Mouse (Mus musculus): ENCODE measurements around the gene Mrpl28.
"Not testable (repeated sequence)": the region's sequence is repeated elsewhere in the genome, so short reads cannot be mapped to it uniquely, and the experiment has no call there.

The Mrpl28 gene

DNA sequence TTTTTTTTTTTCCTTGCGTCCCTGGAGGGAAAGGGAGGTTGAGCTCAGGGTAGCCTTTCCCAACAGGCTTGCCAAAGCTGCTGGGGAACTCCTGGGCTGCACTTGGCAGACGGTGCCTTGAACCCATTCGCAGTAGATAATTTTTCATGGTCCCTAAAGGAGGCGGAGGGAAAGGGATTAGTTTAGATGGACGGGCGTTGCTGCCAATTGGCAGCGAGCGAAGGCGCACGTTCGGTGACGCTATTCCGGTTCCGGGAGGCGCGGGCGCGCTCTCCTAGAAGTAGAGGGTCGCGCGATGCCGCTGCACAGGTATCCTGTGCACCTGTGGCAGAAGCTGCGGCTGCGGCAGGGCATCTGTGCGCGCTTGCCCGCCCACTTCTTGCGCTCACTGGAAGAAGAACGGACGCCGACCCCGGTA is at the start of gene Mrpl28:
TSS of gene Mrpl28 (plus strand) at position 234 of the 418 bp plus-strand sequence.
- peak; percentile 98 for DNase-seq (ENCODE audit: low read depth, low spot score)

DNA sequence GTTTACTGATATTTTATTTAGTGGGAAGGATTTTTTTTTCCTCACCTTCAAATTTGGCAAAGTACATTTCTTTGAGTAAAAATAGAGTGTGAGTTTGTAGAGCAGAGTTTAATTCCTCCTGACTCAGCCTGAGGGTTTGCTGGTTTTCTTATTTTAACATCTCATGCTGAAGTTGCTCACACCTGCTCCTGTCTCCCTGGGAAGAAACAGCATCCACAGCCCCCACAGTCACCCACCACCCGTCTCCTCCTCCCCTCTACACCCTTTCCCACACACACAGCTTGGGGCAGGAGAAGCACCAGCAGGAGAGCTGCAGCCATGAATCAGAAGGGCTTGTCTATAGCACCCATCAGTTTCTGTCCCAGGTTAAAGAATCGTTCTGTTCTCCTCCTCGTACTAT is 48.1 kb upstream of the Mrpl28 start:
- no peak for DNase-seq (ENCODE audit: low read depth, low spot score)

DNA sequence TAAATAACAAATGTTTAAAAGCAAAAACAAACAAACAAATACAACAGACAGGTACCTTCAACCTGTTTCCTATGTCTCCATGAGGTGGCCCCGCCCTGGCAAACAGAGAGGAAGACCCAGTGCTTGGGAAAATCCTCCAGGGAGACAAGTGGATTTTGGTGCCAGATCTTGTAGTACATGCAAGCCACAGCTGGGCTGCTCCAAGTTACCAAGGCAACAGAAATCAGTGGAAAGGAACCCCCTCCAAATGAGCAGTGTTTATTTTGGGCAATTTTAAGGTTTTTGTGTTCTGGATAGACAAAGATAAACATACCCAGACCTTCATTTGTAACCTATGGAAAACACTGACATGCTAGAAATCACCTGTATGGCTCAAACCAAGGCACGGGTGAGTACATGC is 44.4 kb upstream of the Mrpl28 start:
- no peak for DNase-seq (ENCODE audit: low read depth, low spot score)

DNA sequence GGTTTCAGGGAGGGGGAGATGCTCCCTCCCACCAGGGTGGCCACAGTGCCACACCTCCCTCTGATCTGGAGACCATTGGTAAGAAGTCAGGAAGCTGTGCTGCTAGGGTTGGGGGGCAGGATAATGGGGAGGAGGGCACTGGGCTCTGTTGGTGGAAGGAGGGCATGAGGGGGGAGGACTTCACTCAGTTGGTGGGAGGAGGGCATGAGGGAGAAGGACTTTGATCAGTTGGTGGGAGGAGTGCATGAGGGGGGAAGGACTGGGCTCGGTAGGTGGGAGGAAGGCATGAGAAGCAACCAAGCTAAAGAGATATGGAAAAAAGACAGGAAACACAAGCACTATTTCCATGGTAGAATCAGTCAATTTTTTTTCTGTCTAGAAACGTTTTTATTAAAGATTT is 42.4 kb upstream of the Mrpl28 start:
- DNase-seq (ENCODE audit: low read depth, low spot score), result no peak

DNA sequence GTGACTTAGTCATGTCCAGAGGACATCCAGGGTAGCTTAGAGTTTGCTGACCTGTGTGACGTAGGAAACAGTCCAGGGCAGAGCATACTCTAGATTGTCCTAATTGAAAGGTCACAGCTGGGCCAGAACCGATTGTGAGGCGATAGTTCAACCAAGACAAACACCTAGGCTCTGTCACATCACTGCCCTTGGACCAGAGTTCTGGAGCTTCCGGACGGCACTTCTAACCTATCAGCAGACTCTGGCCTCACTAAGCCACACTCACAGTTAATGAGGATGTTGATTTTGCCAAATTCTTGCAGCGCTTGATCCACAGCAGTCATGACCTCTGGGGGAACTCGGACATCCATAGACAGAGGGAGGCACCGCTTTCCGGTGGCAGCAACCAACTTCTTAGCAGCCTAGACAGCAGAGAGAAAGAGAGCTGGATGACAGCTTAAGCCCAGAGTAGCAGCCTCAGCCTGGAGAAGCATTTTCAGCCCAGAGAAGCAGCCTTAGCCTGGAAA is 36.2 kb upstream of the Mrpl28 start:
- DNase-seq (ENCODE audit: low read depth, low spot score), result no peak

DNA sequence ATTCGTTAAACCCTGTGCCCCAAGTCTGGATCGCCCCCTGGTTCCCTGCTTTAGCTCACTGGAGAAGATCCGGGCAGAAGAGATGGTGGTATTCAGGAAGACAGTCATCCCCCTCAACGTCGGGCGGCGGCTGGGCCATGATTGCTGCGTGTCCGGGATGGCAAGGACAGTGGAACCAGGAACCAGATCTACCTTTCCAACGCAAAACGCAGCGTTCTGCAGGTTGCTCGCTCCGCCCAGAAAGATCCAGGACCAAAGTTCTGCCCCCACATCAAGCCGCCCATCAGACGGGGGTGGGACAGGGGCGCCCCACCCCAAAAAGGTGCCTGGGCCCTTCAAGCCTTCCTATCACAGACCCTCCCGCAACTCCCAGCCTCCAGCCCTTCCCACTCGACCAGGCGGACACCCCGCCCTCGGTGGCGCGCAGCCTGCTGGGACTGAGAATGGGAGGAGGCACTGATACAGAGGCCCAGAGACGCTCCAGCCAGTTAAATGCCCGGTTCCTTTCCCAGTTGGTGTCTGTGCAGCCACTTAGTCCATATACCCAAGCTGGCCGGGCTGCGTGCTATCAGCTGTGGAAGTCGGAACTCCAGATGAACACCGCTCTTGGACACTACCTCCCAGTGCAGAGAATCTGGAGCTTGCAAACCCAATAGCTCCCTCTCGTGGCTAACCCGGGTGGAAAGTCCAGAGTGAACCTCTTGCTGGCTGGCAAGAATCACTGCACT is 33.2 kb upstream of the Mrpl28 start, which contains the start of gene Decr2:
TSS of gene Decr2 (minus strand) at position 433 of the 728 bp plus-strand sequence.
- DNase-seq (ENCODE audit: low read depth, low spot score), result peak; percentile 91

DNA sequence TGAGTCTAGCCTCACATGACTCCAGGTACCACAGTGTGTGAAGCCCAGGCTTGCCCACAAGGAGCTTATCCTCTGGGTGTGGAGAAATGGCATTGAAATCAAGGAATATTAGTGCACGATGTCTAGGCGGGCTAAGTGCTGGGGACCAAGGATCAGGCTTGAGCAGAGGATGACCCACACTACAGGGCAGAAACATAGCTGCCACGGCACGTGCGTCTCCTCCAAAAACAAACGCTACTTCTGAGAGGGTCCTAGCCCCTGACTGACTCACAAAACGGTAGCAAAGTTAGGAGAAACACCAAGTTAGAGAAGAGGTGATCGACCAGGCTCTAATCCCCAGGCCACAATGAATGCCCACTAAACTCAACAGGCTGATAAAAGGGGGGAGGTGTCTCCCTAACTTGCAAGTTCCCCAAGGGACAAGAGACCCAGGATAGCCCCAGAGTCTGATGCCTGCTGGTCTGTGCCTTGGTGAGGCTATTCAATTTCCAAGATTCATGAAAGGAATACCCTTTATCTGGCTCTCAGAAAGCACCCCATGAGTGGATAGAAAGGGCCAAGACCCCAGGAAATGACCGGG is 28.7 kb upstream of the Mrpl28 start:
- no peak for DNase-seq (ENCODE audit: low read depth, low spot score)

DNA sequence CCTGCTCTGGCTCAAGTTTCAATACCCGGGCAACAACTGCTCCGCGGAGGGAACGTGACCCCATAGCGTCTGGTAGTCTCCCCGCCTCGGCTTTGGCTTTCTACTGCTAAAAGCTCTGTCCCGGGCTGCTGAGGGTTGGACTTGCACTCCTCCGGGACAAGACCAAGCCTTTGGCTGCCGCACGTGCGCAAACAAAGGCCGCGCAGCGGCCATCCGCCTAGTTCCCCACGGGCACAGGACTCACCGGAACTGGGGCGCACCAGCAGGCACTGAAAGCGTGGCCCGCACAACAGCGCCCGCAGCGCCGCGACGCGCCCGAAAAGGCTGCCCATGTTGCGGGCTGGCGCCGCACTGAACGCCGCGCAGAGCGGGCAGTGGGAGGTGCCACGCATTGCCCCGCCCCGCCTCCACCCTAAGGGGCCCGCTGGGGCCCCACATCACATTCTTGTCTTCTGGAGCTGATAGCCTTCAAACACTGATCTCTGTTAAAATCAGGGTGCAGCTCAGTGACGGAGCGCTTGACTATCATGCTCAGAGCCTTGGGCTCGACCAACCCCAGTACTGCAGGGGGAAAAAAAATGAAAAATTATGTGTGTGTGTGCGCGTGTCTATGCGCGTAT is 28.1 kb upstream of the Mrpl28 start, which contains the start of gene Nme4:
TSS of gene Nme4 (minus strand) at position 482 of the 620 bp plus-strand sequence.
- peak; percentile 86 for DNase-seq (ENCODE audit: low read depth, low spot score)

DNA sequence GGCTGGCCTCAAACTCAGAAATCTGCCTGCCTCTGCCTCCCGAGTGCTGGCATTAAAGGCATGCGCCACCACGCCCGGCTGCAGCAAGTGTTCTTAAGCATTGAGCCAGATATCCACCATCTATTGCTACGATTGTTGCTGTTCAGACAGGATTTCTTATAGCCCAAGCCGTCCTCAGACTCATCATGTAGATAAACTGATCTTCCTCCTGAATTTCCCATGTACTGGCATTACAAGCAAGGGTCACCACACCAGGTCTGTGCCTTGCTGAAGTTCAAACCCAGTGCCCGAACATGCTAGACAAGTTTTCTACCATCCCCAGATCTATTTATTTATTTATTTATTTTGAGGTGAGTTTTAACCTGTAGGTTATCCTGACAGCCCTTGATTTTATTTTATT is 24.8 kb upstream of the Mrpl28 start:
- no peak for DNase-seq (ENCODE audit: low read depth, low spot score)

DNA sequence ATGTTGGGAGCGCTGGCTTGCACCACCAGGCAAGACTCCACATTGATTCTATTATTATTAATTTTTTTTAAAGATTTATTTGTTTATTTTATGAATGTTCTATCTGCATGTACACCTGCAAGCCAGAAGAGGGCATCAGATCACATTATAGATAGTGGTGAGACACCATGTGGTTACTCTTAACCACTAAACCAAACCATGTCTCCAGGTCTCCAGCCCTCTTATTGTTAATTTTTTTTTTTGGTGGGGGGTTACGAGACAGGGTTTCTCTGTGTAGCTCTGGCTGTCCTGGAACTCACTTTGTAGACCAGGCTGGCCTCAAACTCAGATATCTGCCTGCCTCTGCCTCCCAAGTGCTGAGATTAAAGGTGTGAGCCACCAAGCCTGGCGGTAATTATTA is 24.0 kb upstream of the Mrpl28 start:
- peak; percentile 54 for DNase-seq (ENCODE audit: low read depth, low spot score)

DNA sequence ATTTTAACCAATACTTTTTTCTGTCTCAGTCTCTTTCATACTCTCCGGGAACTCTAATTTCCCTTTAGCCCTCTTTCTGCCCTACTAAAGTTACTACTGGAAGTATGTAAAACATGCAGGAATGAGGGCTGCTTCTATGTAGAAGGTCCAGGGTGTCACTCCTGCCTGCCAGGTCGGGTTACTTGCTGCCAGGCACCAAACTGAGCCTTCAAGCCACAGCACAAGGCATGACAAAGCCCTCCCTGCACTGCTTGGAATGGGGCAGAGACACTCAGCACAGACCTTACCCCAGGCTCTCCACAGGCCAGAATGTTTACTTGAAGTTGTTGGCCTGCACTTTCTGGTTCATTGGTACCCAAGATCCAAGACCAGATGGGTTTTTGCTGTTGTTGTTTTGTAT is 23.1 kb upstream of the Mrpl28 start:
- DNase-seq (ENCODE audit: low read depth, low spot score), result no peak

DNA sequence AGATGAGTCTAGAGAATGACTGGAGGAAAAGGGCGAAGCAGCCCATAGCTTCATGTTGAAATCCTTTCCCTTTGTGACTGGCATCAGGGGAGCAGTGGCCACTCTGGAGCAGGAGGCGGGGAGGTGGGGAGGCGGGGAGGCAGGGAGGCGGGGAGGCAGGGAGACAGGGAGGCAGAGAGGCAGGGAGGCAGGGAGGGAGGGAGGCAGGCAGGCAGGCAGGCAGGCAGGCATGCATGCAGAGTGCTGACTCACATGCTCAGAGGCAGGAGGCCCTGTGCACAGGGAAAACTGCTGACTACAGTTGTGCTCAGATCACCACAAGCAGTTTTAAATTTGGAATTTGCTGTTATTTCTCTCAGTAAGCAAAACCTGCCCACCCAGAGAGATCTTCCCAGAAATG is 21.8 kb upstream of the Mrpl28 start:
- DNase-seq (ENCODE audit: low read depth, low spot score), result no peak

DNA sequence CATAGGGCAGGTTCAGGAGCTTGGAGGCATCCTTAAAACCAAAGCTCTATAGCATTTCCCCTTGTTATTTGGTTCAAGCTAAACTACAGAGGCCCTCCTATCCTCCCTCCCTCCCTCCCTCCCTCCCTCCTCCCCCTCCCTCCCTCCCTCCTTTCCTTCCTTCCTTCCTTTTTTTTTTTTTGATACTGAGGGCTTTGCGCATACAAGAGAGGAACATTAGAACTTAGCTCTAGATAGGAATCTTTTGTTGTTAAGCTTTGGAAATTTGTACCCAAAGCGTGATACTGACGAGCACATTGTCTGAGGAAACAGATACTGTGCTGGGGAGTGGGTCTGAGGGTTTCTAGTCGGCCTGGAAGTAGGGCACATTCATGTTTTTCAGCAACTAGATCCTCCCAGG is 17.7 kb upstream of the Mrpl28 start:
- no peak for DNase-seq (ENCODE audit: low read depth, low spot score)

DNA sequence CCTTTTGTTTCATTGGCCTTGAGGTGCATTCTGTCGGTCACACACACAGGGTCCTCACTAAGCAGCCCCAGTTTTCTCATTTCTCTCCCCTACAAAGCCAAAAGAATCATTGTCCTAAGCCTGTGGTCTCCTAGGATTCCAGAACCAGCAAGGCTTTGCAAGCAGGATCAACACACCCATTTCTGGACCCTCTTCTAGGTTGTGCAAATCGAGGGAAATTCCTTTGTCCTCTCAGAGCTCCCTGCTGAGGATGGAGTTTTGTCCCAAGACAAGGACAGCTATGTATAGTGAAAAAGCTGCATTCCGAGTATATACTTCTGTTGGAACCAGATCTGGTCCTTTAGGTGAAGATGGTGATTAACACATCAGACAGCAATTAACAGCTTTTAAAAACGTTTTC is 13.1 kb upstream of the Mrpl28 start:
- DNase-seq (ENCODE audit: low read depth, low spot score), result no peak

DNA sequence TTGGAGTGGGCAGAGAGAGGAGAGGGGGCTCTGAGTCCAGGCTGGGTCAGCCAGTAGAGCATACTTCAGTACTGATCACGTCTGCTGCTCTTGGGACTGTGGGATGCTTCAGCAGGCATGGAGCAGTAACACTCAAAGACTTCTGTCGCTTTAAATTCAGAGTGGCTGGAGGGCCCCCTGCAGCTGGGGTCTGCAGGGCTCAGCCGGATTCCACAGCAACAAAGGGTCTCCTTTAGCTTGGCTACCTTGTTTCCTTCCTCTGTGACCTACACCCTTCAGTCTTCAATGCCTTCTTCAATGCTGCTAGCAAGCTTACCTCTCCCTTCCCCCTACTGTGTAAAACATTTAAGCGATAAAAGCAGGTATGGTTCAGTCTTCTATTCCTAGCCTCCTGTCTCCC is 12.3 kb upstream of the Mrpl28 start:
- no peak for DNase-seq (ENCODE audit: low read depth, low spot score)

DNA sequence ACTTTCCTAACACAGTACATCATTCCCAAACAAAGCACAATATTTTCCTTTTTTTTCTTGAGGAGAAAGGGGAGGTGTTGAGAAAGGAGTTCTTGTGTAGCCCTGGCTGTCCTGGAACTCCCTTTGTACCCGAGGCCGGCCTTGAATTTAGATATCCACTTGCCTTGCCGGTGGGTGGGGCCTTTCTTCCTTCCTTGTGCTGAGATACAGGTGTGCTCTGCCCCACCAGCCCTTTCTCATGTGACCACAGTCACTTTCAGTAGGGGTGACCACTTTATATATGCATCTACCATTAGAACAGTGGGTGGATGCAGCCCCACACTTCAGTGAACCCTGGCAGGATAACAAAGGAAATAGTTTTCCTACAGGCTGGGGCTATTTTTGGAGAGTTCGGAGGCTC is 11.6 kb upstream of the Mrpl28 start:
- DNase-seq (ENCODE audit: low read depth, low spot score), result no peak

DNA sequence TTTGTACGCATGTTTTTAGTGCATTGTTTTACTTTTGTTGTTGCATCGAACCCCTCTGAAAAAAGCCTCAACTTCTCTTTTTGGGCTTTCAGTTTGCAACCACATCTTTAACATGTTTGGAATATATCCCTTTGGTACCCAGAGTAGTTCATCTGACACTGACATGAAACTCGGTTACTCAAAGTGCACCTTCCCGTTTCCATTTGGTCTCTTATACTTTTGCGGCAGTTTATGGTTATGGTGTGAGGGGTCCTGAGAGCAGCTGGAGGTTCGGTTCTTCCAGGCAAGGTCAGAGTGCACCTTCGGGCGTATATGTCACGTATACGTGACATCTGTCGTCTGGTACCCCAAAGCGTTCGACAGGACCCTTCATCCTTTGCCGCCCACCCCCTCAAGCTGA is 10.5 kb upstream of the Mrpl28 start:
- no peak for DNase-seq (ENCODE audit: low read depth, low spot score)

DNA sequence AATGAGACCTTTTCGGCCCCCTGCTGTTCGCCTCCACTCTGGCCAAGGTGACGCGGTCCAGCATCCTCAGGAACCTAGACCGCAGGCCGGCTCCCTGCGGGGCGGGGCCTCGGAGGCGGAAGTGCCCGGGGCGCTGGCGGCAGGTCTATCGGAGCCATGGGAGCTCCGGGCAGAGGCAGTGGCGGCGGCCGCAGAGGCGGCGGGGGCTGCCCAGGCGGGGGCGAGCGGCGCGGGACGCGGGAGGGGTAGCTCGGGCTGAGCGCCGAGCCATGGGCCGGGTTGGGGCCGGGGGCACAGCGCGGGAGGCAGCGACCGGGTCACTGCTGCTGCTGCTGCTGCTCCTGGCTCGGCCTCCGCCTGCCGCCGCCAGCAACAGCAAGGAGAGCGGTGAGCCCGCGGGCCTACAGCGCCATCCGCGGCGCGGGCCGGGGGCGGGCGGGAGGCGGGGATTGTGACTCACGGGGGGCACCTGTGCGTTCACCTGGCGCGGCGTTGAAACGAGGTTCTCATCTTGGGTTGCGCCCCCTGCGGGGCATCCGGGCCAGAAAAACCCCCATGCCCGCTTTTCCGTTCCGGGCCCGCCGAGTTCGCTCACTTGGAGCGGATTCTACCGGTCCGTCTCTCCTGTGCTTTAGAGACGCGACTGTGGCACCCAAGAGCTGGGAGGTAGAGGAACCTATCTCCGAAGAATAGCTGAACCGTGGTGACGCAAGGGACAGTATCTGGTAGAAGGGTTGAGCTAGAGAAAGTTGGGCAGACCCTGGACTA is 9.9 kb upstream of the Mrpl28 start, which contains the start of gene Tmem8:
TSS of gene Tmem8 (plus strand) at position 119 of the 768 bp plus-strand sequence.
- peak; percentile 82 for DNase-seq (ENCODE audit: low read depth, low spot score)

DNA sequence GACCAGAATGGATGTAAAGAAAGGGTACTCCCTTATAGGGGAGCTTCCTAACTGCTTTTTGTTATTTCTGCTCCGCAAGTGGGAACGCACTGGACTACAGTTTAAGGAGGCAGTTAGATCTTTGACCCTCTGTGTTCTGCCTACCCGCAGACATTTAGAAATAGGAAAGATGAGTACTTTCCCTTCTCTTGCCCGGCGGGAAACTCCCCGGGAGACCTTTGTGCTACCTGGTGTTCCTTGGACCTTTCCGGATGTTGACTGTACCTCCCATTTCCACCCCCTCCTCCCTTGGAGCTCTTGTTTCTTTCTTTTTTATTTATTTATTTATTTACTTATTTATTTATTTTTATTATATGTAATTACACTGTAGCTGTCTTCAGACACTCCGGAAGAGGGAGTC is 9.2 kb upstream of the Mrpl28 start:
- no peak for DNase-seq (ENCODE audit: low read depth, low spot score)

DNA sequence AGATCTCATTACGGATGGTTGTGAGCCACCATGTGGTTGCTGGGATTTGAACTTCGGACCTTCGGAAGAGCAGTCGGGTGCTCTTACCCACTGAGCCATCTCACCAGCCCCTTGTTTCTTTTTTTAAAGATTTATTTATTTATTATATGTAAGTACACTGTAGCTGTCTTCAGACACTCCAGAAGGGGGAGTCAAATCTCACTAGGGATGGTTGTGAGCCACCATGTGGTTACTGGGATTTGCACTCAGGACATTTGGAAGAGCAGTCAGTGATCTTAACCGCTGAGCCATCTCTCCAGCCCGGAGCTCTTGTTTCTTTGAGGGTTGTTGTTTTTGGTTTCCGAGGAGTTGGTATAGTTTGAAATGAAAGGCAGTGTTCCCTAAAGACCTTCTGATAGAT is 8.8 kb upstream of the Mrpl28 start:
- DNase-seq (ENCODE audit: low read depth, low spot score), result not testable (repeated sequence)

DNA sequence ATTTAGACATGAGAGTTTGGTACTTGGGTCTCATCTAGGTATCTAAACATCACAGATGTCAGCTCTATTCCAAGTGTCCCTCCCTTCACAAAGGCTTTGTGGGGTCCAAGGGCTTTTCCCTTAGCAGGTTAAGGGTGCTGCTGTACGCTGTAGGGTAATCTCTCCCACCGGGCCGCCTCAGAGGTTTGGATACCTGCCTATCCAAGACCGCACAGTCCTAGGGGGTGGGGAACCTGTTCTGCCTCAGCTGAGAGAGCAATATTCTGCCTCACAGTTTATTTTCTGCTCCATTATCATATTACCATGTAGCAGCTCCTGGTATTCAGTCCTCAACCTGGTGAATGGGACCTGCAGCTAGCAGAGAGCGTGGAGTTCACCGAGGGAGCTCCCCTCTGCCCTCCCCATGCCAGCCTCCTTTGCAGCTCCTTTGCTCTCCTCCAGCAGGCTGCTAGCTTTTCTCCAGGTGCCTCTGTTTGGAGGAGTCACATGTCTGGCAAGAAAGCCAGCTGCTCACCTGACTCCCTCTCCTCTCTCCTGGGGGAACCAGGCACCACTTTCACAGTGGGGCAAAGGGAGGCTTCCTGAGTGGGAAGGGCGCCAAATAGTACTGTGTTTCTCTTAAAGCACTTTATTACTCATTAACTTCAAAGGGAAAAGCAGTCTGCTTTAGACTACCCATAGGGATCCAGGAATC is 7.9 kb upstream of the Mrpl28 start:
- DNase-seq (ENCODE audit: low read depth, low spot score), result no peak
